Mouse (Mus musculus) ZHBTc4 (cell line): ENCODE results near the gene Klhl34.
A peak's percentile ranks its signal among the peaks of the same experiment; 100 is the strongest.

Experiments
- DNase-seq: peaks from one replicate; pipeline ENCODE4 v3.0.0-alpha.2; 2011; ENCODE audit warnings: low read depth, low spot score

The Klhl34 gene

GRCm38 (mm10) chrX:157818207-157818920 is at the start of gene Klhl34:
Gene Klhl34, plus strand, starts transcription at chrX:157818435.
- peak; percentile 60 for DNase-seq

- DNase-seq: no peak
Observed at GRCm38 (mm10) chrX:157801669-157802068, 16.6 kb upstream of the Klhl34 start.

GRCm38 (mm10) chrX:157809721-157810120 is 8.5 kb upstream of the Klhl34 start:
- DNase-seq: peak; percentile 70

GRCm38 (mm10) chrX:157817571-157818206 is 546 bp upstream of the Klhl34 start:
- peak; percentile 95 for DNase-seq

GRCm38 (mm10) chrX:157818921-157819260 is 656 bp downstream of the Klhl34 start:
- DNase-seq: no peak

GRCm38 (mm10) chrX:157829983-157830382 is 11.7 kb downstream of the Klhl34 start:
- no peak for DNase-seq
